Mouse (Mus musculus) liver, adult 2 months (tissue): ENCODE results near the gene Rex1bd. TPM values are rescaled to one million over a fixed set of nuclear protein-coding genes. Genes with fewer than 3 reads are reported as not detected.

Experiments
- DNase-seq: peaks from one replicate; pipeline ENCODE4 v3.0.0-alpha.2; 2011; ENCODE audit warnings: low read depth, low spot score; ENCODE audit errors: extremely low read depth
- H3K27ac ChIP-seq: fragments of 200-500 bp; replicated peaks from 2 replicates; pipeline ENCODE4 v1.5.1; 2012; ENCODE audit warnings: low read depth, mild to moderate bottlenecking, control low read depth, inconsistent platforms, low read length; ENCODE audit not compliant: insufficient read depth
- H3K27me3 ChIP-seq: fragments of 200-500 bp; 2 replicates; pipeline ENCODE4 v1.6.1; 2012; ENCODE audit warnings: mild to moderate bottlenecking, moderate library complexity, low read length, inconsistent platforms; ENCODE audit not compliant: control insufficient read depth, insufficient read depth
- H3K36me3 ChIP-seq: fragments of 200-500 bp; 2 replicates; pipeline ENCODE4 v1.6.1; 2012; ENCODE audit warnings: low read length, inconsistent platforms; ENCODE audit not compliant: control insufficient read depth, insufficient read depth
- H3K4me1 ChIP-seq: fragments of 200-500 bp; 2 replicates; pipeline ENCODE4 v1.6.1; 2011; ENCODE audit warnings: low read length; ENCODE audit not compliant: control insufficient read depth, insufficient read depth
- H3K4me3 ChIP-seq: fragments of 200-500 bp; 2 replicates; pipeline ENCODE4 v1.5.1; 2011; ENCODE audit warnings: low read depth, mild to moderate bottlenecking, control low read depth, low read length, moderate library complexity; ENCODE audit not compliant: insufficient read depth
- H3K79me2 ChIP-seq: fragments of 200-500 bp; 2 replicates; pipeline ENCODE4 v1.6.1; 2012; ENCODE audit warnings: inconsistent platforms, mild to moderate bottlenecking, low read length, moderate library complexity; ENCODE audit not compliant: control insufficient read depth, insufficient read depth
- H3K9ac ChIP-seq: fragments of 200-500 bp; 2 replicates; pipeline ENCODE4 v1.6.1; 2012; ENCODE audit warnings: low read depth, mild to moderate bottlenecking, control low read depth, inconsistent platforms, low read length
- CTCF ChIP-seq: fragments of 200-500 bp; IDR thresholded peaks from 2 replicates; pipeline ENCODE4 v1.5.1; 2011; ENCODE audit warnings: low read depth, low read length, control low read depth
- POLR2A ChIP-seq: fragments of 200-500 bp; IDR thresholded peaks from 2 replicates; pipeline ENCODE4 v1.6.1; 2011; ENCODE audit warnings: low read length, control low read depth; ENCODE audit not compliant: insufficient read depth; ENCODE audit errors: extremely low read depth
- WGBS: fragments of 180-500 bp; shearing (Covaris S2); methylation state at CpG from one replicate; pipeline ENCODE4 v1.1.7; 2018; 5-methylcytosine and 5-hydroxymethylcytosine counted together
- polyA plus RNA-seq: library from polyadenylated mRNA; depleted of rRNA; stranded (reverse); fragments of >200 nt; gene quantifications from 2 replicates; pipeline ENCODE4 v1.2.3, GENCODE M21; 2012
- total RNA-seq: library from RNA; depleted of rRNA; stranded (reverse); fragments of >200 nt; gene quantifications from 2 replicates; pipeline ENCODE4 v1.2.3, GENCODE M21; 2014

Gene Rex1bd
- total and polyA plus RNA-seq, 2 experiments, result 60.8 to 141 TPM

GRCm38 (mm10) chr8:70549412-70550184 is 43.0 kb upstream of the Rex1bd start:
- Histone ChIP-seq H3K79me2 (peaks cover 74% of the 10 kb centered on the region), H3K27ac (no peak overlapping the region), H3K9ac (no peak overlapping the region), H3K4me3 (no peak overlapping the region), H3K27me3 (no peaks in the 10 kb centered on the region), H3K36me3 (no peaks in the 10 kb centered on the region; the same call in 1 of the 2 replicates), H3K4me1 (peaks cover 69% of the 10 kb centered on the region)
- DNase-seq, result no peak
- no peak for TF ChIP-seq POLR2A
- TF ChIP-seq CTCF, result no peak
- 86% methylated on average over 10 of the region's 10 CpGs for WGBS

GRCm38 (mm10) chr8:70547762-70548161 is 41.2 kb upstream of the Rex1bd start:
- H3K4me3 ChIP-seq, result no peak overlapping the region
- H3K27ac ChIP-seq, result no peak overlapping the region
- no peaks in the 10 kb centered on the region for H3K27me3 ChIP-seq
- peaks cover 82% of the 10 kb centered on the region for H3K79me2 ChIP-seq
- no peak overlapping the region for H3K9ac ChIP-seq
- no peak for DNase-seq
- TF ChIP-seq CTCF, result no peak
- no peak for TF ChIP-seq POLR2A
- H3K4me1 ChIP-seq, result peaks cover 66% of the 10 kb centered on the region
- 62% methylated on average over 6 of the region's 6 CpGs for WGBS
- H3K36me3 ChIP-seq, result no peaks in the 10 kb centered on the region; the same call in 1 of the 2 replicates

- H3K27ac ChIP-seq, result no peak overlapping the region
- TF ChIP-seq CTCF (no peak), POLR2A (no peak)
- no peaks in the 10 kb centered on the region; the same call in 1 of the 2 replicates for H3K36me3 ChIP-seq
- peaks cover 62% of the 10 kb centered on the region for H3K4me1 ChIP-seq
- H3K4me3 ChIP-seq, result no peak overlapping the region
- H3K9ac ChIP-seq, result no peak overlapping the region
- 62% methylated on average over 4 of the region's 4 CpGs for WGBS
- no peaks in the 10 kb centered on the region for H3K27me3 ChIP-seq
- no peak for DNase-seq
- H3K79me2 ChIP-seq, result peaks cover 78% of the 10 kb centered on the region
Observed at GRCm38 (mm10) chr8:70546412-70546811, 39.9 kb upstream of the Rex1bd start.

GRCm38 (mm10) chr8:70544200-70544687 is 37.7 kb upstream of the Rex1bd start:
- no peak overlapping the region for H3K4me3 ChIP-seq
- 2% methylated on average over 6 of the region's 6 CpGs for WGBS
- H3K27me3 ChIP-seq, result no peaks in the 10 kb centered on the region
- peaks cover 51% of the 10 kb centered on the region for H3K4me1 ChIP-seq
- DNase-seq, result peak; percentile 99
- TF ChIP-seq CTCF, result peak; percentile 41
- TF ChIP-seq POLR2A, result no peak
- peak overlapping the region; percentile 86 for H3K27ac ChIP-seq
- no peaks in the 10 kb centered on the region; the same call in 1 of the 2 replicates for H3K36me3 ChIP-seq
- H3K9ac ChIP-seq, result peak overlapping the region; percentile 55
- H3K79me2 ChIP-seq, result peaks cover 79% of the 10 kb centered on the region; the same call in 1 of the 2 replicates

GRCm38 (mm10) chr8:70541081-70541480 is 34.5 kb upstream of the Rex1bd start:
- peak; percentile 87 for DNase-seq
- WGBS, result 8% methylated on average over 5 of the region's 5 CpGs
- Histone ChIP-seq H3K9ac (peak overlapping the region; percentile 96), H3K27ac (peak overlapping the region; percentile 95), H3K79me2 (peaks cover 53% of the 10 kb centered on the region; the same call in 1 of the 2 replicates), H3K36me3 (peaks cover 5% of the 10 kb centered on the region), H3K4me3 (peak overlapping the region; percentile 91), H3K27me3 (no peaks in the 10 kb centered on the region), H3K4me1 (peaks cover 34% of the 10 kb centered on the region)
- TF ChIP-seq CTCF (no peak), POLR2A (no peak)

- DNase-seq, result peak; percentile 74
- H3K4me1 ChIP-seq, result peaks cover 32% of the 10 kb centered on the region
- 3% methylated on average over 7 of the region's 7 CpGs for WGBS
- H3K27ac ChIP-seq, result peak overlapping the region; percentile 95
- H3K27me3 ChIP-seq, result no peaks in the 10 kb centered on the region
- peak overlapping the region; percentile 91 for H3K4me3 ChIP-seq
- TF ChIP-seq CTCF, result no peak
- 0 out of 2 replicates have a peak, but pooled peaks have one; percentile 26 for TF ChIP-seq POLR2A
- H3K79me2 ChIP-seq, result peaks cover 48% of the 10 kb centered on the region; the same call in 1 of the 2 replicates
- peaks cover 8% of the 10 kb centered on the region for H3K36me3 ChIP-seq
- peak overlapping the region; percentile 96 for H3K9ac ChIP-seq
Observed at GRCm38 (mm10) chr8:70540507-70541071, 34.0 kb upstream of the Rex1bd start.
